Mouse (Mus musculus) stomach, postnatal 0 days (tissue): Measurements from ENCODE around the gene Guca2b.

Source experiments
- CTCF ChIP-seq: IDR thresholded peaks from 2 replicates; pipeline ENCODE4 v1.5.1; 2016; ENCODE audit warnings: antibody characterized with exemption, low read depth, mild to moderate bottlenecking, moderate library complexity
- EP300 ChIP-seq: optimal IDR thresholded peaks from 2 replicates; pipeline ENCODE3; 2016; ENCODE audit warnings: antibody characterized with exemption

DNA sequence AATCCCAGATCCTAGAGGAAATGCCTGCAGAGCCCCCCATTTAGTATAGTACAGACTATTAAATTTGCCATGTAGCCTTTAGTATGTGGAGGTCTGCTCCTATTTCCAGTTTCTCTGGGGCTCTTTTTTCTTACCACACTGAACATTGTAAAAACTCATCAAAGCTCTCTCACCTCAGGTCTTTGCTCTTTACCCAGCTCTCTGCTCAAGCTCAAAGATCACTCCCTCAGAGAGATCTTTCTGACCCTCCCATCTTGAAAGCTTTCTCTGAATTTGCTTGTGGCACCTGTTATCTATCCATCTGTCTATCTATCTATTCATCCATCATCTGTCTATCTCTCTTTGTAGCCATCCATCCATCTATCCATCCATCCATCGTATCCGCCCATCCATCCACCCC is 6.4 kb upstream of the Guca2b start:
- TF ChIP-seq CTCF (no peak), EP300 (no peak)
